Mouse (Mus musculus): ENCODE results near the gene Map4k4. TPM values are rescaled to one million over a fixed set of nuclear protein-coding genes. Genes with fewer than 3 reads are reported as not detected.

Gene Map4k4
- polyA plus RNA-seq, 1 experiment, result 112 TPM

GRCm38 (mm10) chr1:40030287-40030975 lies 129.7 kb downstream of the Map4k4 start:
- TF ChIP-seq CTCF (IDR thresholded peaks at IDR 0.05; ENCODE audit: extremely low read depth, insufficient read depth, low read length), result no peak
- TF ChIP-seq POLR2A (IDR thresholded peaks at IDR 0.05; ENCODE audit: extremely low read depth, insufficient read depth, low read length), result no peak
- Histone ChIP-seq H3K4me1 (ENCODE audit: control insufficient read depth, insufficient read depth, low read length) (peaks cover under 1% of the 10 kb centered on the region; the same call in 1 of the 2 replicates), H3K27ac (ENCODE audit: insufficient read depth, low read length) (no peak overlapping the region), H3K4me3 (ENCODE audit: insufficient read depth, low read length) (no peak overlapping the region)

- Histone ChIP-seq H3K4me3 (ENCODE audit: insufficient read depth, low read length) (no peak overlapping the region), H3K4me1 (ENCODE audit: control insufficient read depth, insufficient read depth, low read length) (no peaks in the 10 kb centered on the region), H3K27ac (ENCODE audit: insufficient read depth, low read length) (no peak overlapping the region)
- no peak for TF ChIP-seq CTCF (IDR thresholded peaks at IDR 0.05; ENCODE audit: extremely low read depth, insufficient read depth, low read length)
- no peak for TF ChIP-seq POLR2A (IDR thresholded peaks at IDR 0.05; ENCODE audit: extremely low read depth, insufficient read depth, low read length)
These were observed 130.3 kb downstream of the Map4k4 start for GRCm38 (mm10) chr1:40030976-40031356.

- Histone ChIP-seq H3K27ac (ENCODE audit: insufficient read depth, low read length) (no peak overlapping the region), H3K4me1 (ENCODE audit: control insufficient read depth, insufficient read depth, low read length) (no peaks in the 10 kb centered on the region), H3K4me3 (ENCODE audit: insufficient read depth, low read length) (no peak overlapping the region)
- no peak for TF ChIP-seq CTCF (IDR thresholded peaks at IDR 0.05; ENCODE audit: extremely low read depth, insufficient read depth, low read length)
- no peak for TF ChIP-seq POLR2A (IDR thresholded peaks at IDR 0.05; ENCODE audit: extremely low read depth, insufficient read depth, low read length)
These were observed 130.9 kb downstream of the Map4k4 start for GRCm38 (mm10) chr1:40031626-40032025.

DNA sequence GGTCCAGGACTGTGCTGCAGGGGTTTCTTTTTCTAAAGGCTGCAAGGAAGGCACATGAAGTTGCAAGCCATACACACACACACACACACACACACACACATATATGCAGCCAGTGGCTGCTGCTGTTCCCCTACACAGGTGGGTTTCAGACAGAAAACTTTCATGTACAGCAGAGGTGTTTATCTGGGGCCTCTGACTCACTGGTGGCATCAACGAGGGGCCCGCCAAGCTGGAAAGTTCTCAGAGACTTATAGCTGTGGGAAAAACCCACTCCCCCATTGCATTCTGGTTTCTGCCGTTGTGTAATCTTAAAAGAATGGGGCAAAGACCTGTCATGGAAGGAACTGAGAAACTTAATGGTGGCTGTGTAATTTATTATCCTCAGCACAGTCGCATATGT lies 132.6 kb downstream of the Map4k4 start:
- no peak for TF ChIP-seq CTCF (IDR thresholded peaks at IDR 0.05; ENCODE audit: extremely low read depth, insufficient read depth, low read length)
- TF ChIP-seq POLR2A (IDR thresholded peaks at IDR 0.05; ENCODE audit: extremely low read depth, insufficient read depth, low read length), result no peak
- Histone ChIP-seq H3K4me1 (ENCODE audit: control insufficient read depth, insufficient read depth, low read length) (no peaks in the 10 kb centered on the region), H3K4me3 (ENCODE audit: insufficient read depth, low read length) (no peak overlapping the region), H3K27ac (ENCODE audit: insufficient read depth, low read length) (0 out of 2 replicates have a peak overlapping the region, but pooled peaks have one; percentile 48)

GRCm38 (mm10) chr1:40033743-40034420 lies 133.2 kb downstream of the Map4k4 start:
- no peaks in the 10 kb centered on the region for H3K4me1 ChIP-seq (ENCODE audit: control insufficient read depth, insufficient read depth, low read length)
- no peak overlapping the region for H3K4me3 ChIP-seq (ENCODE audit: insufficient read depth, low read length)
- H3K27ac ChIP-seq (ENCODE audit: insufficient read depth, low read length), result no peak overlapping the region
- TF ChIP-seq CTCF (IDR thresholded peaks at IDR 0.05; ENCODE audit: extremely low read depth, insufficient read depth, low read length) (no peak), POLR2A (IDR thresholded peaks at IDR 0.05; ENCODE audit: extremely low read depth, insufficient read depth, low read length) (no peak)

- TF ChIP-seq POLR2A (IDR thresholded peaks at IDR 0.05; ENCODE audit: extremely low read depth, insufficient read depth, low read length) (no peak), CTCF (IDR thresholded peaks at IDR 0.05; ENCODE audit: extremely low read depth, insufficient read depth, low read length) (no peak)
- Histone ChIP-seq H3K4me1 (ENCODE audit: control insufficient read depth, insufficient read depth, low read length) (no peaks in the 10 kb centered on the region), H3K27ac (ENCODE audit: insufficient read depth, low read length) (no peak overlapping the region), H3K4me3 (ENCODE audit: insufficient read depth, low read length) (no peak overlapping the region)
These were observed 137.1 kb downstream of the Map4k4 start for GRCm38 (mm10) chr1:40037831-40038230.

DNA sequence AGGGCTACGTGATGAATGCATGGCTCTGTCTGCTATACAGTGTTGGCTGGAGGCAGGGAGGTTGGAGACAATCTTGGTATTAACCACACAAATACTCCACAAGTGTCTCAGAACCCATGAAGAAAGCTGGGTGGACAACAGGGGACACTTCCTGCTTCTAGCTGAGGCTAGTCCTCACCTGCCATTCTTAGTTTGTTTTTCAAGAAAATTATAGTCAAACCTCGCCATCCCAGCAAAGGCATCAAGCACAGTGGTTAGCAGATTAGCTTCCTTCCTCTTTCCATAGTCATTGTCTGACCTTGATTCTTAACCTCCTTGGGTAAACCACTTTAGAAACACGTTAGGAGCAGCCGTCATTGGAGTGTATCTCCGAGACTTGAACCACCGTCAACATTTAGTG lies 145.0 kb downstream of the Map4k4 start:
- Histone ChIP-seq H3K4me3 (ENCODE audit: insufficient read depth, low read length) (no peak overlapping the region), H3K27ac (ENCODE audit: insufficient read depth, low read length) (no peak overlapping the region), H3K4me1 (ENCODE audit: control insufficient read depth, insufficient read depth, low read length) (no peaks in the 10 kb centered on the region)
- no peak for TF ChIP-seq POLR2A (IDR thresholded peaks at IDR 0.05; ENCODE audit: extremely low read depth, insufficient read depth, low read length)
- TF ChIP-seq CTCF (IDR thresholded peaks at IDR 0.05; ENCODE audit: extremely low read depth, insufficient read depth, low read length), result no peak

GRCm38 (mm10) chr1:40046600-40046999 lies 145.9 kb downstream of the Map4k4 start:
- no peak overlapping the region for H3K27ac ChIP-seq (ENCODE audit: insufficient read depth, low read length)
- no peaks in the 10 kb centered on the region for H3K4me1 ChIP-seq (ENCODE audit: control insufficient read depth, insufficient read depth, low read length)
- no peak for TF ChIP-seq CTCF (IDR thresholded peaks at IDR 0.05; ENCODE audit: extremely low read depth, insufficient read depth, low read length)
- TF ChIP-seq POLR2A (IDR thresholded peaks at IDR 0.05; ENCODE audit: extremely low read depth, insufficient read depth, low read length), result no peak
- no peak overlapping the region for H3K4me3 ChIP-seq (ENCODE audit: insufficient read depth, low read length)

GRCm38 (mm10) chr1:40051157-40051556 lies 150.4 kb downstream of the Map4k4 start:
- Histone ChIP-seq H3K4me1 (ENCODE audit: control insufficient read depth, insufficient read depth, low read length) (no peaks in the 10 kb centered on the region), H3K27ac (ENCODE audit: insufficient read depth, low read length) (no peak overlapping the region), H3K4me3 (ENCODE audit: insufficient read depth, low read length) (no peak overlapping the region)
- TF ChIP-seq POLR2A (IDR thresholded peaks at IDR 0.05; ENCODE audit: extremely low read depth, insufficient read depth, low read length) (no peak), CTCF (IDR thresholded peaks at IDR 0.05; ENCODE audit: extremely low read depth, insufficient read depth, low read length) (no peak)

GRCm38 (mm10) chr1:40052156-40052555 lies 151.4 kb downstream of the Map4k4 start:
- TF ChIP-seq CTCF (IDR thresholded peaks at IDR 0.05; ENCODE audit: extremely low read depth, insufficient read depth, low read length) (no peak), POLR2A (IDR thresholded peaks at IDR 0.05; ENCODE audit: extremely low read depth, insufficient read depth, low read length) (no peak)
- Histone ChIP-seq H3K4me3 (ENCODE audit: insufficient read depth, low read length) (no peak overlapping the region), H3K4me1 (ENCODE audit: control insufficient read depth, insufficient read depth, low read length) (no peaks in the 10 kb centered on the region), H3K27ac (ENCODE audit: insufficient read depth, low read length) (no peak overlapping the region)
